Mouse (Mus musculus) forebrain, embryonic 15.5 days (tissue): ENCODE measurements at regions not wholly inside any gene's neighbourhood (a gene's known extent, or its start where the extent isn't known, plus 50 kb on each side); places are given as distances from the start of the nearest gene placed in this dataset.

Experiments
- ATAC-seq: fragments of 200-750 bp; cut with Nextera tagmentation; replicated peaks from 2 replicates; pipeline ENCODE4 v1.8.0; 2017; ENCODE audit warnings: mild to moderate bottlenecking, moderate TSS enrichment, moderate library complexity
- H3K27ac ChIP-seq: fragments of 300-500 bp; sonication (generic); replicated peaks from 2 replicates; pipeline ENCODE4 v1.5.1; 2015; ENCODE audit warnings: mild to moderate bottlenecking, inconsistent platforms
- H3K27me3 ChIP-seq: fragments of 300-500 bp; sonication (generic); 2 replicates; pipeline ENCODE4 v1.6.1; 2015; ENCODE audit warnings: inconsistent platforms
- H3K36me3 ChIP-seq: fragments of 300-500 bp; sonication (generic); 2 replicates; pipeline ENCODE4 v1.6.1; 2015; ENCODE audit warnings: mild to moderate bottlenecking, inconsistent platforms
- H3K4me1 ChIP-seq: fragments of 300-500 bp; sonication (generic); 2 replicates; pipeline ENCODE4 v1.6.1; 2015; ENCODE audit warnings: inconsistent platforms
- H3K4me2 ChIP-seq: fragments of 300-500 bp; sonication (generic); replicated peaks from 2 replicates; pipeline ENCODE4 v1.6.1; 2015; ENCODE audit warnings: mild to moderate bottlenecking, inconsistent platforms
- H3K4me3 ChIP-seq: fragments of 300-500 bp; sonication (generic); 2 replicates; pipeline ENCODE4 v1.5.1; 2015; ENCODE audit warnings: mild to moderate bottlenecking, inconsistent platforms
- H3K9ac ChIP-seq: fragments of 300-500 bp; sonication (generic); replicated peaks from 2 replicates; pipeline ENCODE4 v1.6.1; 2015; ENCODE audit warnings: mild to moderate bottlenecking, inconsistent platforms
- H3K9me3 ChIP-seq: fragments of 300-500 bp; sonication (generic); 2 replicates; pipeline ENCODE4 v1.6.1; 2016; ENCODE audit warnings: inconsistent platforms
- WGBS: fragments of 180-500 bp; shearing (Covaris S2); methylation state at CpG from one replicate; pipeline ENCODE4 v1.1.7; 2015; ENCODE audit warnings: mixed read lengths; 5-methylcytosine and 5-hydroxymethylcytosine counted together

- Histone ChIP-seq H3K9me3 (no peaks in the 10 kb centered on the region), H3K27me3 (no peaks in the 10 kb centered on the region), H3K36me3 (no peaks in the 10 kb centered on the region), H3K4me2 (no peak overlapping the region), H3K4me3 (no peak overlapping the region), H3K27ac (no peak overlapping the region), H3K4me1 (no peaks in the 10 kb centered on the region), H3K9ac (no peak overlapping the region)
- ATAC-seq, result no peak
- WGBS, result 86% methylated on average over 6 of the region's 6 CpGs
Observed at GRCm38 (mm10) chr17:50448693-50449092, 60.5 kb upstream of the Plcl2 start.

- 89% methylated on average over 3 of the region's 3 CpGs for WGBS
Observed at GRCm38 (mm10) chr17:50451606-50452005, 57.6 kb upstream of the Plcl2 start.

GRCm38 (mm10) chr17:50453524-50453923, 55.7 kb upstream of the Plcl2 start:
- H3K9ac ChIP-seq, result no peak overlapping the region
- no peaks in the 10 kb centered on the region for H3K9me3 ChIP-seq
- ATAC-seq, result no peak
- no peaks in the 10 kb centered on the region for H3K4me1 ChIP-seq
- H3K27me3 ChIP-seq, result no peaks in the 10 kb centered on the region
- H3K36me3 ChIP-seq, result no peaks in the 10 kb centered on the region
- no peak overlapping the region for H3K27ac ChIP-seq
- H3K4me3 ChIP-seq, result no peak overlapping the region
- H3K4me2 ChIP-seq, result no peak overlapping the region

More at GRCm38 (mm10) chr17:50451606-50452005, 57.6 kb upstream of the Plcl2 start:
- H3K27me3 ChIP-seq, result no peaks in the 10 kb centered on the region
- no peaks in the 10 kb centered on the region for H3K36me3 ChIP-seq
- no peak overlapping the region for H3K4me2 ChIP-seq
- no peak overlapping the region for H3K9ac ChIP-seq
- no peak overlapping the region for H3K27ac ChIP-seq
- no peaks in the 10 kb centered on the region for H3K4me1 ChIP-seq
- no peak for ATAC-seq
- no peak overlapping the region for H3K4me3 ChIP-seq
- no peaks in the 10 kb centered on the region for H3K9me3 ChIP-seq

- Histone ChIP-seq H3K9me3 (no peaks in the 10 kb centered on the region), H3K4me2 (no peak overlapping the region)
- ATAC-seq, result no peak
Observed at GRCm38 (mm10) chr17:50453956-50454355, 55.2 kb upstream of the Plcl2 start.

GRCm38 (mm10) chr17:50454917-50455316, 54.3 kb upstream of the Plcl2 start:
- H3K4me3 ChIP-seq, result no peak overlapping the region

More at GRCm38 (mm10) chr17:50453956-50454355, 55.2 kb upstream of the Plcl2 start:
- WGBS, result 83% methylated on average over 5 of the region's 5 CpGs
- no peaks in the 10 kb centered on the region for H3K36me3 ChIP-seq
- H3K27me3 ChIP-seq, result no peaks in the 10 kb centered on the region
- H3K9ac ChIP-seq, result no peak overlapping the region
- H3K4me1 ChIP-seq, result no peaks in the 10 kb centered on the region
- no peak overlapping the region for H3K4me3 ChIP-seq
- no peak overlapping the region for H3K27ac ChIP-seq

GRCm38 (mm10) chr17:50455719-50456118, 53.5 kb upstream of the Plcl2 start:
- Histone ChIP-seq H3K36me3 (no peaks in the 10 kb centered on the region), H3K4me3 (no peak overlapping the region), H3K4me1 (no peaks in the 10 kb centered on the region), H3K9ac (no peak overlapping the region), H3K9me3 (no peaks in the 10 kb centered on the region), H3K4me2 (no peak overlapping the region), H3K27me3 (no peaks in the 10 kb centered on the region), H3K27ac (no peak overlapping the region)
- no peak for ATAC-seq
- 90% methylated on average over 10 of the region's 10 CpGs for WGBS

More at GRCm38 (mm10) chr17:50454917-50455316, 54.3 kb upstream of the Plcl2 start:
- Histone ChIP-seq H3K4me2 (no peak overlapping the region), H3K4me1 (no peaks in the 10 kb centered on the region), H3K27ac (no peak overlapping the region), H3K27me3 (no peaks in the 10 kb centered on the region), H3K9ac (no peak overlapping the region), H3K9me3 (no peaks in the 10 kb centered on the region), H3K36me3 (no peaks in the 10 kb centered on the region)
- ATAC-seq, result no peak
- WGBS, result 83% methylated on average over 5 of the region's 5 CpGs

- Histone ChIP-seq H3K4me1 (no peaks in the 10 kb centered on the region), H3K9ac (no peak overlapping the region), H3K27ac (no peak overlapping the region), H3K4me2 (no peak overlapping the region), H3K27me3 (no peaks in the 10 kb centered on the region), H3K4me3 (no peak overlapping the region), H3K36me3 (no peaks in the 10 kb centered on the region), H3K9me3 (no peaks in the 10 kb centered on the region)
- WGBS, result 94% methylated on average over 6 of the region's 6 CpGs
- ATAC-seq, result no peak
Observed at GRCm38 (mm10) chr17:50457053-50457697, 52.0 kb upstream of the Plcl2 start.

GRCm38 (mm10) chr17:50458232-50458631, 51.0 kb upstream of the Plcl2 start:
- Histone ChIP-seq H3K36me3 (no peaks in the 10 kb centered on the region), H3K4me2 (no peak overlapping the region), H3K27me3 (no peaks in the 10 kb centered on the region), H3K4me3 (no peak overlapping the region), H3K4me1 (no peaks in the 10 kb centered on the region), H3K27ac (no peak overlapping the region), H3K9me3 (no peaks in the 10 kb centered on the region), H3K9ac (no peak overlapping the region)
- no peak for ATAC-seq
- 81% methylated on average over 4 of the region's 4 CpGs for WGBS
